Mouse (Mus musculus): ENCODE measurements at regions not wholly inside any gene's neighbourhood (a gene's known extent, or its start where the extent isn't known, plus 50 kb on each side); places are given as distances from the start of the nearest gene placed in this dataset.
A peak's percentile ranks its signal among the peaks of the same experiment; 100 is the strongest.

DNA sequence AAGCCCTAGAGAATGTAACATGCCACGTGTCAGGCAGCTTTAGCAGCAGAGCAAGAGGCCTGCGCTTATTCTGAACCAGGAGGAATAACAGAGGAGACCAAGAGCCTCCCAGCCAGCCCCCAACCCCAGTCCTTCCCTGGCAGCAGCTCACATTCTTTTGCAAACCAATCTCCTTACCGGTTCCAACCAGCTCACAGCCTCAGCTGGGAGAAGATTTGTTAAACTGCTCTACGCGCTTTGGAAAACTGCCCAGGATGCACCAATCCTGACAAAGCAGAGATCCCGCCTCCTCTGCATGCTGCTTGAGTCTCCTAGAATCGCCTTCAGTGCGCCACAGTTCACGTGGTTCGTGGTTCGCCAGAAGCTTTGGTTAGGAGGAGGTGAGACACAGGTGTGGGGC is 51.8 kb downstream of the Gm9376 start:
- Histone ChIP-seq H3K9ac (ENCODE audit: low read length) (no peak overlapping the region), H3K9me3 (ENCODE audit: control insufficient read depth, low read length) (no peaks in the 10 kb centered on the region), H3K36me3 (ENCODE audit: control insufficient read depth, insufficient read depth, low read length) (no peaks in the 10 kb centered on the region), H3K4me3 (ENCODE audit: low read length) (no peak overlapping the region), H3K4me2 (ENCODE audit: low read depth, low read length) (no peak overlapping the region), H3K27me3 (ENCODE audit: control insufficient read depth, insufficient read depth, low read depth, low read length) (peaks cover 16% of the 10 kb centered on the region), H3K27ac (ENCODE audit: low read length) (no peak overlapping the region), H3K4me1 (replicated peaks; ENCODE audit: control insufficient read depth, insufficient read depth, low read length) (peaks cover 7% of the 10 kb centered on the region; the same call in 1 of the 2 replicates)
- WGBS = 48% methylated on average over 11 of the region's 11 CpGs
- peak; percentile 28; the same call in 1 of the 2 replicates for ATAC-seq (ENCODE audit: low read depth)

GRCm38 (mm10) chr14:118320101-118320500 is 53.3 kb downstream of the Gm9376 start:
- 66% methylated on average over 4 of the region's 4 CpGs for WGBS

GRCm38 (mm10) chr14:118321083-118321482 is 54.3 kb downstream of the Gm9376 start:
- Histone ChIP-seq H3K36me3 (ENCODE audit: control insufficient read depth, insufficient read depth, low read length) (no peaks in the 10 kb centered on the region), H3K9me3 (ENCODE audit: control insufficient read depth, low read length) (no peaks in the 10 kb centered on the region), H3K27ac (ENCODE audit: low read length) (no peak overlapping the region), H3K4me3 (ENCODE audit: low read length) (no peak overlapping the region), H3K4me1 (replicated peaks; ENCODE audit: control insufficient read depth, insufficient read depth, low read length) (peaks cover 7% of the 10 kb centered on the region; the same call in 1 of the 2 replicates), H3K9ac (ENCODE audit: low read length) (no peak overlapping the region), H3K27me3 (ENCODE audit: control insufficient read depth, insufficient read depth, low read depth, low read length) (peaks cover 21% of the 10 kb centered on the region), H3K4me2 (ENCODE audit: low read depth, low read length) (no peak overlapping the region)
- 81% methylated on average over 3 of the region's 3 CpGs for WGBS
- ATAC-seq (ENCODE audit: low read depth) = no peak

More at GRCm38 (mm10) chr14:118320101-118320500, 53.3 kb downstream of the Gm9376 start:
- no peak overlapping the region for H3K9ac ChIP-seq (ENCODE audit: low read length)
- ATAC-seq (ENCODE audit: low read depth) = no peak
- H3K9me3 ChIP-seq (ENCODE audit: control insufficient read depth, low read length) = no peaks in the 10 kb centered on the region
- no peaks in the 10 kb centered on the region for H3K36me3 ChIP-seq (ENCODE audit: control insufficient read depth, insufficient read depth, low read length)
- H3K4me1 ChIP-seq (replicated peaks; ENCODE audit: control insufficient read depth, insufficient read depth, low read length) = peaks cover 7% of the 10 kb centered on the region; the same call in 1 of the 2 replicates
- H3K4me3 ChIP-seq (ENCODE audit: low read length) = no peak overlapping the region
- H3K27ac ChIP-seq (ENCODE audit: low read length) = no peak overlapping the region
- no peak overlapping the region for H3K4me2 ChIP-seq (ENCODE audit: low read depth, low read length)
- H3K27me3 ChIP-seq (ENCODE audit: control insufficient read depth, insufficient read depth, low read depth, low read length) = peaks cover 21% of the 10 kb centered on the region

DNA sequence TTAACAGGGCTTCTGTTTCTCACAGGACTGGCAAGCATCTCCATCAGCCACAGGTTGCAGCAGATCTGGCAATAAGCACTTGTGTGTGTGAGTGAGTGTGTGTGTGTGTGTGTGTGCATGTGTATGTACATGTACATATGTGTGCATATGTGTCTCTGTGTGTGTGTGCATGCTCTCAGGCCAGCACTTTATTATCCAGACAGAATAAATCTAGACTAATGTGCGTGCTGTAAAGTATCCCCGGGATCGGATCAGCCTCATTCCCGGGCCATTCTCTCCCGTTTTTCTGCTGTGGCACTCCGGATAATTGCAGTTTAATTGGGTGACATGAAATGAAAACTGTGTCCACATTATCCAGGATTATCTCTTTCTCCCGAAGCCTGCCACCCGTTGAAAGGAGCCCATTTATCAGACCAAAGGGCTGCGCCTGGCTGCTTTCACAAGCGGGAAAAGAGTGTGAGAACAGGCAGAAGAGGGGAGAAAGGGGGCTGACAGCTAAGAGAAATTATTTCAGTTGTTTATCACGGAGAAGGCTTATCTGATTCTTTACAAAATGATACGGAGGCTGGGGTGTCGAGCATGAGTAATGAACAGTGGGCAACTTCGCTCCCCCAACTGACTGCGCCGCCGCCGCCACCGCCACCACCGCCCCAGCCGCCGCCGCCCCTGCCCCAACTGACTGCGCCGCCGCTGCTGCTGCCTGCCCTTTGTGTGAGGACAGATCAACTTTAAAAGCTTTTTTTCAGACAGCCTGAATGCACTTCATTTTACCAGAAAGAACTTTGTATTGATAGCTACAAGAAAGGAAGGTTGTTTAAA is 55.5 kb downstream of the Gm9376 start:
- no peaks in the 10 kb centered on the region for H3K9me3 ChIP-seq (ENCODE audit: control insufficient read depth, low read length)
- peak overlapping the region; percentile 36 for H3K4me3 ChIP-seq (ENCODE audit: low read length)
- peaks cover 6% of the 10 kb centered on the region; the same call in 1 of the 2 replicates for H3K4me1 ChIP-seq (replicated peaks; ENCODE audit: control insufficient read depth, insufficient read depth, low read length)
- H3K27ac ChIP-seq (ENCODE audit: low read length) = no peak overlapping the region
- ATAC-seq (ENCODE audit: low read depth) = no peak
- WGBS = 15% methylated on average over 26 of the region's 26 CpGs
- no peaks in the 10 kb centered on the region for H3K36me3 ChIP-seq (ENCODE audit: control insufficient read depth, insufficient read depth, low read length)
- H3K9ac ChIP-seq (ENCODE audit: low read length) = no peak overlapping the region
- H3K4me2 ChIP-seq (ENCODE audit: low read depth, low read length) = peak overlapping the region; percentile 44
- peaks cover 21% of the 10 kb centered on the region for H3K27me3 ChIP-seq (ENCODE audit: control insufficient read depth, insufficient read depth, low read depth, low read length)

GRCm38 (mm10) chr14:118322865-118323264 is 56.1 kb downstream of the Gm9376 start:
- no peaks in the 10 kb centered on the region for H3K9me3 ChIP-seq (ENCODE audit: control insufficient read depth, low read length)
- peak overlapping the region; percentile 36 for H3K4me3 ChIP-seq (ENCODE audit: low read length)
- no peak overlapping the region for H3K9ac ChIP-seq (ENCODE audit: low read length)
- H3K36me3 ChIP-seq (ENCODE audit: control insufficient read depth, insufficient read depth, low read length) = no peaks in the 10 kb centered on the region
- ATAC-seq (ENCODE audit: low read depth) = no peak
- peak overlapping the region; percentile 44 for H3K4me2 ChIP-seq (ENCODE audit: low read depth, low read length)
- peaks cover 21% of the 10 kb centered on the region for H3K27me3 ChIP-seq (ENCODE audit: control insufficient read depth, insufficient read depth, low read depth, low read length)
- H3K4me1 ChIP-seq (replicated peaks; ENCODE audit: control insufficient read depth, insufficient read depth, low read length) = peaks cover 5% of the 10 kb centered on the region; the same call in 1 of the 2 replicates
- WGBS = 14% methylated on average over 11 of the region's 11 CpGs
- no peak overlapping the region for H3K27ac ChIP-seq (ENCODE audit: low read length)

DNA sequence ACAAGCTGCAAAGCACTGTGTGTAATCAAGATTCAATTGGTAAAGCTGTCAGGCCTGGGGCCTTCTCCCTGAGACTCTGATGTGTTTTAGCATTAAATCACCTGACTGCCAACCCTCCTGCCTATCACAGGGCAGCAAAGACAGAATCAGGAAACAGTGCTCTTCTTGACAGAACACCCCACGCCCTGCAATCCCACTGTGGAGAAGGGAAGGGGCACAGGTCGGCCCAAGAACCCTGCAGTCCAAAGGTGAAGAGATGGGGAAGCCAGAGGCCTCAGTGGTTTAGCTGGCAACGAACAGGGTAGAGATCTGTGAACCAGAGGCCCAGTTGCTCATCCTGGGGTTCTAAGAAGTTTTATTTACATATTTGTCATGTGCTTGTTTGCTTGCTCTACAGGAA is 71.3 kb downstream of the Gm9376 start:
- no peak for ATAC-seq (ENCODE audit: low read depth)
- WGBS = 64% methylated on average over 3 of the region's 3 CpGs
- Histone ChIP-seq H3K27ac (ENCODE audit: low read length) (no peak overlapping the region), H3K9me3 (ENCODE audit: control insufficient read depth, low read length) (no peaks in the 10 kb centered on the region), H3K36me3 (ENCODE audit: control insufficient read depth, insufficient read depth, low read length) (no peaks in the 10 kb centered on the region), H3K9ac (ENCODE audit: low read length) (no peak overlapping the region), H3K27me3 (ENCODE audit: control insufficient read depth, insufficient read depth, low read depth, low read length) (no peaks in the 10 kb centered on the region), H3K4me1 (replicated peaks; ENCODE audit: control insufficient read depth, insufficient read depth, low read length) (no peaks in the 10 kb centered on the region), H3K4me2 (ENCODE audit: low read depth, low read length) (no peak overlapping the region), H3K4me3 (ENCODE audit: low read length) (no peak overlapping the region)

- no peak for ATAC-seq (ENCODE audit: low read depth)
- Histone ChIP-seq H3K4me3 (ENCODE audit: low read length) (no peak overlapping the region), H3K36me3 (ENCODE audit: control insufficient read depth, insufficient read depth, low read length) (no peaks in the 10 kb centered on the region), H3K4me1 (replicated peaks; ENCODE audit: control insufficient read depth, insufficient read depth, low read length) (no peaks in the 10 kb centered on the region), H3K4me2 (ENCODE audit: low read depth, low read length) (no peak overlapping the region), H3K9ac (ENCODE audit: low read length) (no peak overlapping the region), H3K9me3 (ENCODE audit: control insufficient read depth, low read length) (no peaks in the 10 kb centered on the region), H3K27me3 (ENCODE audit: control insufficient read depth, insufficient read depth, low read depth, low read length) (no peaks in the 10 kb centered on the region; the same call in 1 of the 2 replicates), H3K27ac (ENCODE audit: low read length) (no peak overlapping the region)
- 44% methylated on average over 11 of the region's 11 CpGs for WGBS
Observed at GRCm38 (mm10) chr14:118362931-118363330, 96.2 kb downstream of the Gm9376 start.

DNA sequence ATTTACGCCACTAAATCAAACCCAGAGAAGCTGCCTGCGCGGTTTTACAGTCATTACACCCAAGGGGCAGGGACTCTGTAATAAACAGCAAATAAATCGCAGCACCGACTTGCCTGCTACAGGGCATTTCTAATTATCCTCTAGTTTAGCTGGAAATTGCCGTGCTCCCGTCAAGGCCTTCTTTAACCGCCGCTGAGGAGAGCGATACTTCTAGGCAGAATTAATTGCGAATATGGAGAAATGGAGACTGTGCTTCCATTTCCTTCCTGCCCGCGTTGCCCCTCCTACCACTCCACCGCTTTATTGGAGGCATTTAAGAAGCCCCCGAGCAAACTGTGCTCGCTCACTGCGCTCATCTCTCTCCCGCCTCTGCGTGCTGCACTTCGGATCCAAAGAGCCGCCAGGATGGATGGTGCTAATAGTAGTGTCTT is 96.6 kb downstream of the Gm9376 start:
- 78% methylated on average over 21 of the region's 21 CpGs for WGBS
- H3K36me3 ChIP-seq (ENCODE audit: control insufficient read depth, insufficient read depth, low read length) = no peaks in the 10 kb centered on the region
- ATAC-seq (ENCODE audit: low read depth) = no peak
- H3K27me3 ChIP-seq (ENCODE audit: control insufficient read depth, insufficient read depth, low read depth, low read length) = no peaks in the 10 kb centered on the region
- H3K9ac ChIP-seq (ENCODE audit: low read length) = no peak overlapping the region
- H3K27ac ChIP-seq (ENCODE audit: low read length) = no peak overlapping the region
- H3K9me3 ChIP-seq (ENCODE audit: control insufficient read depth, low read length) = no peaks in the 10 kb centered on the region
- H3K4me2 ChIP-seq (ENCODE audit: low read depth, low read length) = no peak overlapping the region
- H3K4me1 ChIP-seq (replicated peaks; ENCODE audit: control insufficient read depth, insufficient read depth, low read length) = no peaks in the 10 kb centered on the region
- no peak overlapping the region for H3K4me3 ChIP-seq (ENCODE audit: low read length)

DNA sequence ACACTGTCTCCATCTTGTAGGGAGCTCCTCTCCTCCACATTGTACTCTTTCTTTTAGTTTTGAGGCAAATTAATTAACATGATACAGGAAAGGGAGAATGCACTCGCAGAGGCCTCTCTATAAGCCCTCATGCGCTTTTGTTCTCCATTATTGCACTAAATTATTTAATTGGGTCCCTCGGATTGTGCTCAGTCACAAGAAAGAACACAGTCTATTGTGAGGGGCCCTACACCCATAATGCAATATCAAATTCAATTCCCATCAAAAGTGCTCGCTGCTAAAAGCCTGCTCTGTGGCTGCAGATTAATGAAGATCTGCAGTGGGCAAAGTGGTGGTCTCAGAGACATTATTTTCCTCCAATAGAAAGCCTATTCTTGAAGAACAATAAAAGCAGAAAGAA is 99.8 kb downstream of the Gm9376 start:
- no peak for ATAC-seq (ENCODE audit: low read depth)
- Histone ChIP-seq H3K4me3 (ENCODE audit: low read length) (no peak overlapping the region), H3K4me1 (replicated peaks; ENCODE audit: control insufficient read depth, insufficient read depth, low read length) (peaks cover 6% of the 10 kb centered on the region), H3K9ac (ENCODE audit: low read length) (no peak overlapping the region), H3K4me2 (ENCODE audit: low read depth, low read length) (no peak overlapping the region), H3K9me3 (ENCODE audit: control insufficient read depth, low read length) (no peaks in the 10 kb centered on the region), H3K36me3 (ENCODE audit: control insufficient read depth, insufficient read depth, low read length) (no peaks in the 10 kb centered on the region), H3K27me3 (ENCODE audit: control insufficient read depth, insufficient read depth, low read depth, low read length) (no peaks in the 10 kb centered on the region), H3K27ac (ENCODE audit: low read length) (no peak overlapping the region)
- WGBS = 90% methylated on average over 4 of the region's 4 CpGs
